Mouse (Mus musculus): ENCODE results near the gene 1700015G11Rik. TPM values are rescaled to one million over a fixed set of nuclear protein-coding genes. Genes with fewer than 3 reads are reported as not detected.

Gene 1700015G11Rik
- polyA plus RNA-seq (2015; fragmentation: Nextera tagmentation; extraction: Ambion mirVana) = not detected in 2 replicates

DNA sequence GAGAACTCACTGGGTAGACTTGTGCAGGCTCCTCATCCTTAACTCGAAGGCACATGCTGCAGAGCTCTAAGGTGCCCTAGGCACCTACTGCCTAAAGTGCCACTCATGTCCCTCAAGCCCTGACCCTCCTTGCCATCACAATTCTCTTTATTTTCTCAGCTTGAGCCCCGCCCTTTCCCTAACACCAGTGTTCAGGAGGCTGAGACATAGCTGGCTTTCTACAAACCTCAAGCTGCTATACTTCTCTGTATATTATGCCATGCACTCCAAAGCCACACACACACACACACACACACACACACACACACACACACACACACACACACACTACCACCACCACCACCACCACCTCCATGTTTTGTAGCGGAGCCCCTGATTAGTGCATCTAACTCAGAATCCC is at the start of gene 1700015G11Rik:
Gene 1700015G11Rik (minus strand): TSS at position 101 of the 400 bp plus-strand sequence.

DNA sequence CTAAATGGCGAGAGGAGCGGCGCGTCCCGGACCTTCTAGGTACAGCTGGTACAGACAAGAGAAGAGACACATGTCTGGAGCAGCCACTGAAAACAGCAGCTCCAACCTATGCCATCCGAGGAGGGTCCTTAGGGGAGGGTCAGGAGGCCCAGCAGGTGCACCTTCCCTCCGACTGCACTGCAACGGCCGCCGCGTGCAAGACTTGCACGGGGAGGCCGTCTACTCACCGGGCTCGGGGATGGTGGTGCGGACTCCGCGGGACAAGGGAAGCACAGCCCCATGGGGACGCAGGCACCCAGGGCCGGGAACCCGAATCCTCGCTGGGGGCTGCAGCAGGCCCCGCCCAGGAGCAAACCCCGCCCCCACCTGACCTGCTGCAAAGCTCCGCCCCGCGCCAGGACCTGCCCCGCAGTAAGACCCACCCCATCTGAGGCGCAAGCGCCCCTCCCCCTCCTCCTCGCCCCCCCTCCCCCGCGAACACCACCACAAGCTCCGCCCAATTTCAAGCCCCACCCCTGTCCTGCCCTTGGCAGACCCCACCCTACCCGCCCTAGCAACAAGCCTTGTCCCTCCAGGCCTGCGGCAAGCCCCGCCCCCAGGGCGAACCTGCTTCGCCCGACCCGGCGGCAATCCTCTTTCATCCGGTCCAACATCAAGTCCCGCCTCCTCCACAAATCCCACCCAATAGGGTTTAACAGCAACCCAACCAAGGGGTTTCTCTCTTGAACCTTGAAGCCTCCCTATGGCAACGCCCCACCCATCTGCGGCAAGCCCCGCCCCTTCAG is 9.8 kb downstream of the 1700015G11Rik start, which contains the start of gene Svip:
Gene Svip (minus strand): TSS at position 508 of the 785 bp plus-strand sequence.

Other genes with a start within 250 kb of the 1700015G11Rik start
- 8.5 and 8.9 TPM in 2 replicates for gene Gas2, start 153.7 kb downstream of the 1700015G11Rik start, polyA plus RNA-seq (2015; fragmentation: Nextera tagmentation; extraction: Ambion mirVana)
- gene Fancf, start 153.5 kb downstream of the 1700015G11Rik start, polyA plus RNA-seq (2015; fragmentation: Nextera tagmentation; extraction: Ambion mirVana) = 7.3 and 8.1 TPM in 2 replicates
- 21.4 and 21.8 TPM in 2 replicates for gene Svip, start 9.7 kb downstream of the 1700015G11Rik start, polyA plus RNA-seq (2015; fragmentation: Nextera tagmentation; extraction: Ambion mirVana)

Data from spleen, postnatal 0 days (tissue).